Mouse (Mus musculus): Measurements from ENCODE around the gene Ppp4r1. TPM values are rescaled to one million over a fixed set of nuclear protein-coding genes. Genes with fewer than 3 reads are reported as not detected.

The Ppp4r1 gene
- polyA plus RNA-seq, 1 experiment: 5.2 TPM

GRCm38 (mm10) chr17:65842669-65843381 lies 60.5 kb downstream of the Ppp4r1 start:
- Histone ChIP-seq H3K27me3 (replicated peaks) (no peaks in the 10 kb centered on the region), H3K9me3 (no peaks in the 10 kb centered on the region), H3K4me3 (replicated peaks) (no peak overlapping the region), H3K36me3 (replicated peaks; ENCODE audit: low read length) (peaks cover 92% of the 10 kb centered on the region), H3K4me1 (peaks cover 4% of the 10 kb centered on the region; the same call in 1 of the 2 replicates)
- TF ChIP-seq FLI1 (IDR thresholded peaks at IDR 0.05; ENCODE audit: low read length) (no peak), GATA1 (IDR thresholded peaks at IDR 0.05; ENCODE audit: borderline replicate concordance, low read length) (no peak)

- Histone ChIP-seq H3K4me1 (0 out of 2 replicates have a peak, but pooled peaks cover 3% of the 10 kb centered on the region), H3K4me3 (replicated peaks) (no peak overlapping the region), H3K9me3 (no peaks in the 10 kb centered on the region), H3K27me3 (replicated peaks) (no peaks in the 10 kb centered on the region), H3K36me3 (replicated peaks; ENCODE audit: low read length) (peaks cover 92% of the 10 kb centered on the region)
- TF ChIP-seq GATA1 (IDR thresholded peaks at IDR 0.05; ENCODE audit: borderline replicate concordance, low read length): no peak
Measured at GRCm38 (mm10) chr17:65845423-65845822, 63.0 kb downstream of the Ppp4r1 start.

GRCm38 (mm10) chr17:65847694-65848449 lies 65.5 kb downstream of the Ppp4r1 start:
- H3K27me3 ChIP-seq (replicated peaks): no peaks in the 10 kb centered on the region
- TF ChIP-seq GATA1 (IDR thresholded peaks at IDR 0.05; ENCODE audit: borderline replicate concordance, low read length) (no peak), FLI1 (IDR thresholded peaks at IDR 0.05; ENCODE audit: low read length) (no peak)
- no peaks in the 10 kb centered on the region for H3K9me3 ChIP-seq
- peaks cover 93% of the 10 kb centered on the region for H3K36me3 ChIP-seq (replicated peaks; ENCODE audit: low read length)
- H3K4me1 ChIP-seq: 0 out of 2 replicates have a peak, but pooled peaks cover 3% of the 10 kb centered on the region
- no peak overlapping the region for H3K4me3 ChIP-seq (replicated peaks)

GRCm38 (mm10) chr17:65850487-65850886 lies 68.1 kb downstream of the Ppp4r1 start:
- 0 out of 2 replicates have a peak, but pooled peaks cover 3% of the 10 kb centered on the region for H3K4me1 ChIP-seq
- no peaks in the 10 kb centered on the region for H3K9me3 ChIP-seq
- H3K4me3 ChIP-seq (replicated peaks): no peak overlapping the region
- TF ChIP-seq GATA1 (IDR thresholded peaks at IDR 0.05; ENCODE audit: borderline replicate concordance, low read length): no peak
- TF ChIP-seq FLI1 (IDR thresholded peaks at IDR 0.05; ENCODE audit: low read length): no peak
- peaks cover 93% of the 10 kb centered on the region for H3K36me3 ChIP-seq (replicated peaks; ENCODE audit: low read length)
- no peaks in the 10 kb centered on the region for H3K27me3 ChIP-seq (replicated peaks)

- TF ChIP-seq FLI1 (IDR thresholded peaks at IDR 0.05; ENCODE audit: low read length) (no peak), GATA1 (IDR thresholded peaks at IDR 0.05; ENCODE audit: borderline replicate concordance, low read length) (no peak)
- H3K4me3 ChIP-seq (replicated peaks): no peak overlapping the region
- H3K9me3 ChIP-seq: no peaks in the 10 kb centered on the region
- H3K36me3 ChIP-seq (replicated peaks; ENCODE audit: low read length): peaks cover 95% of the 10 kb centered on the region
- H3K27me3 ChIP-seq (replicated peaks): no peaks in the 10 kb centered on the region
- H3K4me1 ChIP-seq: 0 out of 2 replicates have a peak, but pooled peaks cover 3% of the 10 kb centered on the region
Measured at GRCm38 (mm10) chr17:65851749-65852148, 69.4 kb downstream of the Ppp4r1 start.

- H3K4me3 ChIP-seq (replicated peaks): no peak overlapping the region
- no peak for TF ChIP-seq FLI1 (IDR thresholded peaks at IDR 0.05; ENCODE audit: low read length)
- no peak for TF ChIP-seq GATA1 (IDR thresholded peaks at IDR 0.05; ENCODE audit: borderline replicate concordance, low read length)
- H3K27me3 ChIP-seq (replicated peaks): no peaks in the 10 kb centered on the region
- peaks cover 8% of the 10 kb centered on the region for H3K4me1 ChIP-seq
- H3K36me3 ChIP-seq (replicated peaks; ENCODE audit: low read length): peaks cover 100% of the 10 kb centered on the region
- no peaks in the 10 kb centered on the region for H3K9me3 ChIP-seq
Measured at GRCm38 (mm10) chr17:65853326-65853725, 71.0 kb downstream of the Ppp4r1 start.

- peaks cover 14% of the 10 kb centered on the region for H3K4me1 ChIP-seq
- no peaks in the 10 kb centered on the region for H3K27me3 ChIP-seq (replicated peaks)
- no peak overlapping the region for H3K4me3 ChIP-seq (replicated peaks)
- H3K9me3 ChIP-seq: no peaks in the 10 kb centered on the region
- H3K36me3 ChIP-seq (replicated peaks; ENCODE audit: low read length): peaks cover 100% of the 10 kb centered on the region
- TF ChIP-seq FLI1 (IDR thresholded peaks at IDR 0.05; ENCODE audit: low read length) (no peak), GATA1 (IDR thresholded peaks at IDR 0.05; ENCODE audit: borderline replicate concordance, low read length) (no peak)
Measured at GRCm38 (mm10) chr17:65854006-65854405, 71.6 kb downstream of the Ppp4r1 start.

GRCm38 (mm10) chr17:65857617-65858016 lies 75.2 kb downstream of the Ppp4r1 start:
- no peaks in the 10 kb centered on the region for H3K9me3 ChIP-seq
- no peak overlapping the region for H3K4me3 ChIP-seq (replicated peaks)

GRCm38 (mm10) chr17:65862579-65862978 lies 80.2 kb downstream of the Ppp4r1 start:
- no peaks in the 10 kb centered on the region for H3K27me3 ChIP-seq (replicated peaks)
- H3K4me1 ChIP-seq: peaks cover 46% of the 10 kb centered on the region
- no peak for TF ChIP-seq FLI1 (IDR thresholded peaks at IDR 0.05; ENCODE audit: low read length)
- TF ChIP-seq GATA1 (IDR thresholded peaks at IDR 0.05; ENCODE audit: borderline replicate concordance, low read length): no peak
- peaks cover 91% of the 10 kb centered on the region for H3K36me3 ChIP-seq (replicated peaks; ENCODE audit: low read length)
- no peak overlapping the region for H3K4me3 ChIP-seq (replicated peaks)
- H3K9me3 ChIP-seq: no peaks in the 10 kb centered on the region

More at GRCm38 (mm10) chr17:65857617-65858016, 75.2 kb downstream of the Ppp4r1 start:
- peaks cover 91% of the 10 kb centered on the region for H3K36me3 ChIP-seq (replicated peaks; ENCODE audit: low read length)
- no peaks in the 10 kb centered on the region for H3K27me3 ChIP-seq (replicated peaks)
- TF ChIP-seq FLI1 (IDR thresholded peaks at IDR 0.05; ENCODE audit: low read length) (no peak), GATA1 (IDR thresholded peaks at IDR 0.05; ENCODE audit: borderline replicate concordance, low read length) (no peak)
- peaks cover 17% of the 10 kb centered on the region for H3K4me1 ChIP-seq

- H3K4me3 ChIP-seq (replicated peaks): no peak overlapping the region
- H3K9me3 ChIP-seq: no peaks in the 10 kb centered on the region
- H3K27me3 ChIP-seq (replicated peaks): no peaks in the 10 kb centered on the region
- H3K4me1 ChIP-seq: peaks cover 38% of the 10 kb centered on the region
- TF ChIP-seq GATA1 (IDR thresholded peaks at IDR 0.05; ENCODE audit: borderline replicate concordance, low read length) (no peak), FLI1 (IDR thresholded peaks at IDR 0.05; ENCODE audit: low read length) (no peak)
- peaks cover 84% of the 10 kb centered on the region for H3K36me3 ChIP-seq (replicated peaks; ENCODE audit: low read length)
Measured at GRCm38 (mm10) chr17:65863830-65864229, 81.5 kb downstream of the Ppp4r1 start.

All from megakaryocyte, embryonic 14.5 days (primary cell).